Comparison of ENCODE assay signal across 20 mouse cellular contexts in genomic region chr9:123620311-123621098, GRCm38 (mm10).
"Had no signal": no experiment of that assay in that cellular context is flagged by ENCODE, and none has a peak within 500 bp of the region (broad histone marks: within the 10 kb centered on the region; RNA-seq: fewer than 3 reads in every experiment).

No protein-coding gene starts in this region.

- H3K27ac ChIP-seq: midbrain, embryonic 10.5 days; midbrain, embryonic 12.5 days; neural tube, embryonic 13.5 days; neural tube, embryonic 15.5 days; stomach, embryonic 15.5 days; stomach, postnatal 0 days had no signal

- H3K4me2 ChIP-seq: lung, embryonic 14.5 days; midbrain, embryonic 12.5 days; neural tube, embryonic 13.5 days; neural tube, embryonic 15.5 days; stomach, embryonic 15.5 days had no signal

- H3K27me3 ChIP-seq: midbrain, embryonic 12.5 days; neural tube, embryonic 13.5 days; neural tube, embryonic 15.5 days; stomach, embryonic 15.5 days had no signal

- DNase-seq: lung, adult 18-20 months; lung, embryonic 14.5 days; lung, postnatal 10 days; lung, postnatal 4 days; midbrain, embryonic 14.5 days; retina, postnatal 1 day; right cerebral cortex, adult 18-20 months; right cerebral cortex, postnatal 25 days; right cerebral cortex, postnatal 4 days; thymus, adult 2 months; thymus, postnatal 25 days; thymus, postnatal 4 days had no signal

- H3K4me1 ChIP-seq: midbrain, embryonic 10.5 days; midbrain, embryonic 12.5 days; neural tube, embryonic 13.5 days; neural tube, embryonic 15.5 days; stomach, embryonic 15.5 days had no signal

- H3K9me3 ChIP-seq: midbrain, embryonic 10.5 days; midbrain, embryonic 12.5 days; neural tube, embryonic 13.5 days; neural tube, embryonic 15.5 days; stomach, embryonic 15.5 days had no signal

- H3K36me3 ChIP-seq: midbrain, embryonic 10.5 days; midbrain, embryonic 12.5 days; neural tube, embryonic 13.5 days; neural tube, embryonic 15.5 days; stomach, embryonic 15.5 days had no signal

- H3K9ac ChIP-seq: lung, embryonic 14.5 days; midbrain, embryonic 12.5 days; neural tube, embryonic 13.5 days; neural tube, embryonic 15.5 days; stomach, embryonic 15.5 days had no signal

- H3K4me3 ChIP-seq: midbrain, embryonic 10.5 days; midbrain, embryonic 12.5 days; myocyte; neural tube, embryonic 13.5 days; neural tube, embryonic 15.5 days; stomach, embryonic 15.5 days had no signal

- ATAC-seq: midbrain, embryonic 16.5 days had no signal
